Mouse (Mus musculus) embryonic facial prominence, embryonic 10.5 days (tissue): ENCODE measurements around the gene Tapbp. TPM values are rescaled to one million over a fixed set of nuclear protein-coding genes. Genes with fewer than 3 reads are reported as not detected.
A peak's percentile ranks its signal among the peaks of the same experiment; 100 is the strongest.
"Not testable (repeated sequence)": the region's sequence is repeated elsewhere in the genome, so short reads cannot be mapped to it uniquely, and the experiment has no call there.

Experiments used
- DNase-seq: peaks from one replicate; pipeline ENCODE4 v3.0.0-alpha.2; 2017; ENCODE audit warnings: low spot score
- H3K27ac ChIP-seq: fragments of 300-500 bp; sonication (generic); replicated peaks from 2 replicates; pipeline ENCODE4 v1.5.1; 2016; ENCODE audit warnings: mild to moderate bottlenecking
- H3K27me3 ChIP-seq: fragments of 300-500 bp; sonication (generic); replicated peaks from 2 replicates; pipeline ENCODE4 v1.6.1; 2016; ENCODE audit warnings: low read depth, mild to moderate bottlenecking; ENCODE audit not compliant: poor library complexity, severe bottlenecking
- H3K36me3 ChIP-seq: fragments of 300-500 bp; sonication (generic); replicated peaks from 2 replicates; pipeline ENCODE4 v1.6.1; 2016; ENCODE audit warnings: mild to moderate bottlenecking, moderate library complexity
- H3K4me1 ChIP-seq: fragments of 300-500 bp; sonication (generic); 2 replicates; pipeline ENCODE4 v1.6.1; 2016
- H3K4me3 ChIP-seq: fragments of 300-500 bp; sonication (generic); 2 replicates; pipeline ENCODE4 v1.5.1; 2016; ENCODE audit warnings: mild to moderate bottlenecking, moderate library complexity
- H3K9me3 ChIP-seq: fragments of 300-500 bp; sonication (generic); 2 replicates; pipeline ENCODE4 v1.6.1; 2016; ENCODE audit warnings: mild to moderate bottlenecking
- WGBS: fragments of 180-500 bp; shearing (Covaris S2); methylation state at CpG from one replicate; pipeline ENCODE4 v1.1.7; 2016; 5-methylcytosine and 5-hydroxymethylcytosine counted together
- polyA plus RNA-seq: library from polyadenylated mRNA; unstranded; fragments of >200 nt; fragmentation: Nextera tagmentation; extraction: Ambion mirVana; gene quantifications from 2 replicates; pipeline ENCODE4 v1.2.1, GENCODE M21; 2016

Gene Tapbp
- polyA plus RNA-seq, 1 experiment from 2014 or later = 11.8 TPM

DNA sequence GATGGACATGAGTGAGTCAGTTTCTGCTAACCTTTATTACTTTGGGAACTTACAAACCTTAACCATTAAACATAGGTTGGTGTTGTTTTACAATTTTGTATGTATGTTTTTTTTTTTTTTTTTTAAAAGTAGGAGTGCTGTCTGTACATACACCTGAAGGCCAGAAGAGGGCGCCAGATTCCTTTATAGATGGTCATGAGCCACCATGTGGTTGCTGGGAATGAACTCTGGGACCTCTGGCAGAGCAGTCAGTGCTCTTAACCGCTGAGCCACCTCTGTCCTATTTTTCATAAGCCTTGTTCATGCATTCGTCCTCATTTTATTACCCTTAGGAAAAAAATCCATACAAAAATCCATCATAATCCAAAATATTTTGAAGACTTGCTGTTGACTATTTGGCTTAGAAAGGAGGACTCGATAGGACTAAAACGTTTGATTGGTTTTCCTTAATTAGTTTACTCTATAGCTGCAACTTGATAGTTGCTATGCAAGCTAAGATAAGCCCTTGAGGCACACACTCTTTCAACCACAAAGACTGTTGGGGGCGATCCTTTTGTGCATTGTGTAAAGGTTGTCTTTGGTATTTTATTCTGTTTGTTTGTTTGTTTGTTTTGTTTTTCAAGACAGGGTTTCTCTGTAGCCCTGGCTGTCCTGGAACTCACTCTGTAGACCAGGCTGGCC, 18.4 kb upstream of the Tapbp start:
- no peaks in the 10 kb centered on the region for H3K4me1 ChIP-seq
- H3K9me3 ChIP-seq = no peaks in the 10 kb centered on the region
- DNase-seq = peak; percentile 52
- no peak overlapping the region for H3K4me3 ChIP-seq
- 40% methylated on average over 6 of the region's 6 CpGs for WGBS
- no peak overlapping the region for H3K27ac ChIP-seq
- 0 out of 2 replicates have a peak, but pooled peaks cover 4% of the 10 kb centered on the region for H3K27me3 ChIP-seq
- no peaks in the 10 kb centered on the region for H3K36me3 ChIP-seq

- H3K4me3 ChIP-seq = not testable (repeated sequence)
- 87% methylated on average over 4 of the region's 4 CpGs for WGBS
These were observed 17.5 kb upstream of the Tapbp start for GRCm38 (mm10) chr17:33898193-33898592.

DNA sequence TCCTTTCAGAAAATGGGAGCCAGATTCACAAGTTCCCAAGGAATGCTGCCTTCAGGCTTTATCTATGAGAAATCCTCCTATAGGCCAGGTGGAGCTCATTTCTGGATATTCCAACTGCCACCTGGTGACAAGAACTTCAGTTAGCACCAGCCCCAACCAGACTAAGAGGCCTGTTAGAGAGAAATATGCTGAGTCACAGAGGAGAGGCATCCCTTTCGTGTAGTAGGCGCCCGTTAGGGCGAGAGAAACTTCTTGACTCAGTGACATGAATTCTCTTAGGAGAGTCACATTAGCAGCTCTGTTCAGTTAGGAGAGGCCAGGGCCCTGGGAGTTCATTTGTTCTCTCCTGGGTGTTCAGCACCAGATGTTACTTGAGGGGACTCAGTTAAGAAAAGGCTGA, 16.1 kb upstream of the Tapbp start:
- H3K36me3 ChIP-seq = no peaks in the 10 kb centered on the region
- H3K4me1 ChIP-seq = peaks cover 7% of the 10 kb centered on the region
- WGBS = 80% methylated on average over 4 of the region's 4 CpGs
- no peak overlapping the region for H3K4me3 ChIP-seq
- no peak for DNase-seq
- H3K9me3 ChIP-seq = no peaks in the 10 kb centered on the region
- no peaks in the 10 kb centered on the region for H3K27me3 ChIP-seq
- no peak overlapping the region for H3K27ac ChIP-seq

More at GRCm38 (mm10) chr17:33898193-33898592, 17.5 kb upstream of the Tapbp start:
- not testable (repeated sequence) for H3K27ac ChIP-seq, H3K9me3 ChIP-seq, H3K36me3 ChIP-seq, DNase-seq, H3K4me1 ChIP-seq, H3K27me3 ChIP-seq

GRCm38 (mm10) chr17:33900281-33900988, 15.3 kb upstream of the Tapbp start:
- Histone ChIP-seq H3K36me3 (no peaks in the 10 kb centered on the region), H3K27me3 (no peaks in the 10 kb centered on the region), H3K4me3 (no peak overlapping the region), H3K9me3 (no peaks in the 10 kb centered on the region), H3K4me1 (peaks cover 11% of the 10 kb centered on the region), H3K27ac (no peak overlapping the region)
- 72% methylated on average over 7 of the region's 7 CpGs for WGBS
- DNase-seq = no peak

DNA sequence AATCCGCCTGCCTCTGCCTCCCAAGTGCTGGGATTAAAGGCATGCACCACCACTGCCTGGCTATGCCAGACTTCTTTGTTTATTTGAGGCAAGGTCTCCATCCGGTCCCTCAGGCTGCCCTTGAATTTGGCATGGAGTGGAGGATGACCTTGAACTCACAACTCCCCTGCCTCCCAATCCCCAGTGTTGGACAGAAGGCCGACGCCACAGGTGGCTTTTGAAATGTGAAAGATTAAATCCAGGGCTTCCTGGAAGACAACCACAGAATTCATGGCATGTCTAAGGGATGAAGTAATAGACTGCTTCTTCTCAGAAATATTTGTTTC, 14.7 kb upstream of the Tapbp start:
- Histone ChIP-seq H3K4me1 (peaks cover 11% of the 10 kb centered on the region), H3K4me3 (no peak overlapping the region), H3K36me3 (no peaks in the 10 kb centered on the region), H3K27me3 (no peaks in the 10 kb centered on the region), H3K9me3 (no peaks in the 10 kb centered on the region), H3K27ac (no peak overlapping the region)
- no peak for DNase-seq
- 88% methylated on average over 4 of the region's 4 CpGs for WGBS

- no peak for DNase-seq
- Histone ChIP-seq H3K9me3 (no peaks in the 10 kb centered on the region), H3K27me3 (no peaks in the 10 kb centered on the region), H3K4me3 (no peak overlapping the region), H3K36me3 (no peaks in the 10 kb centered on the region), H3K4me1 (peaks cover 11% of the 10 kb centered on the region), H3K27ac (no peak overlapping the region)
- WGBS = 62% methylated on average over 4 of the region's 4 CpGs
These were observed 14.0 kb upstream of the Tapbp start for GRCm38 (mm10) chr17:33901653-33902052.

DNA sequence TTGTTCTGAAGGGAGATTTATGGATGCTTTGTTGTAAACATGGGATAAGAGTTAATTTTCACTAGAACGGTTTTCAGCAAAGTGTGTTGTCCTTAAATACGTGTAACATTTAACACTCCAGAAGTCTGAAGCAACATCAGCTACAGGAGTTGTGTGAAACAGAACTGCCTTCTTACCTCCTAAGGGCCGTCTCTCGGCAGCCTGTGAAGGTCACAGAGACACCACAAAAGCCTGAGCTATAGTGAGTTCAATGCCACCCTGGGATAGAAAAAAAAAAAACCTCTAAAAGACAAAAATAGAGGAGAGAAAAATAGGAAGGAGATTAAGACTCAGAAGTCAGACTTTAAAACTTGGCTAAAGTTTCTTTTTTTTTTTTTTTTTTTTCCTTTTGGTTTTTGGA, 13.6 kb upstream of the Tapbp start:
- DNase-seq = no peak
- 84% methylated on average over 4 of the region's 4 CpGs for WGBS
- Histone ChIP-seq H3K27me3 (no peaks in the 10 kb centered on the region), H3K9me3 (no peaks in the 10 kb centered on the region), H3K4me1 (peaks cover 11% of the 10 kb centered on the region), H3K36me3 (no peaks in the 10 kb centered on the region), H3K27ac (no peak overlapping the region), H3K4me3 (no peak overlapping the region)

DNA sequence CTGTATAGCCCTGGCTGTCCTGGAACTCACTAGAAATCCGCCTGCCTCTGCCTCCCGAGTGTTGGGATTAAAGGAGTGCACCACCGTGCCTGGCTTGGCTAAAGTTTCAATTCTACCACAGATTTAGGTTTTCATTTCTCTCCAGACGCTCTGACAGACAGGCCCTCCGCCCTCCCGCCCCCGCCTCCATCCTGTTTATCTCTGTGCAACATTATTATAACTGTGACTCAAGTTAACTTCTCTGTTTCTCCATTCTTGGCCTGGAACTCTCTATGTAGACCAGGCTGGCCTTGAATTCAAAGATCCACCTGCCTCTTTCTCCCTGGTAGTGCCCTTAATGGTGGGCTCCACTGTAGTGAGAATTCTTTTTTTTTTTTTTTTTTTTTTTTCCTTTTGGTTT, 13.2 kb upstream of the Tapbp start:
- H3K4me3 ChIP-seq = no peak overlapping the region
- no peaks in the 10 kb centered on the region for H3K27me3 ChIP-seq
- peaks cover 11% of the 10 kb centered on the region for H3K4me1 ChIP-seq
- H3K36me3 ChIP-seq = no peaks in the 10 kb centered on the region
- no peaks in the 10 kb centered on the region for H3K9me3 ChIP-seq
- DNase-seq = no peak
- 87% methylated on average over 7 of the region's 7 CpGs for WGBS
- no peak overlapping the region for H3K27ac ChIP-seq

- not testable (repeated sequence) for H3K27me3 ChIP-seq, H3K27ac ChIP-seq, H3K9me3 ChIP-seq, H3K36me3 ChIP-seq, DNase-seq, H3K4me3 ChIP-seq
- WGBS = 63% methylated on average over 6 of the region's 6 CpGs
- H3K4me1 ChIP-seq = peaks cover 26% of the 10 kb centered on the region
These were observed 11.6 kb upstream of the Tapbp start for GRCm38 (mm10) chr17:33903911-33904651.

GRCm38 (mm10) chr17:33904835-33905234, 10.9 kb upstream of the Tapbp start, which contains the start of gene Platr17:
TSS of gene Platr17 (plus strand) at chr17:33905135.
- not testable (repeated sequence) for H3K36me3 ChIP-seq, H3K4me3 ChIP-seq, H3K9me3 ChIP-seq, H3K27me3 ChIP-seq, H3K27ac ChIP-seq
- 19% methylated on average over 4 of the region's 4 CpGs for WGBS
- DNase-seq = peak; percentile 21
- H3K4me1 ChIP-seq = peaks cover 27% of the 10 kb centered on the region

GRCm38 (mm10) chr17:33908331-33909076, 7.2 kb upstream of the Tapbp start:
- Histone ChIP-seq H3K4me3 (peak overlapping the region; percentile 95), H3K27ac (peak overlapping the region; percentile 93), H3K4me1 (peaks cover 47% of the 10 kb centered on the region), H3K27me3 (no peaks in the 10 kb centered on the region), H3K9me3 (no peaks in the 10 kb centered on the region), H3K36me3 (peaks cover 33% of the 10 kb centered on the region)
- DNase-seq = peak; percentile 59
- under 1% methylated on average over 44 of the region's 44 CpGs for WGBS

DNA sequence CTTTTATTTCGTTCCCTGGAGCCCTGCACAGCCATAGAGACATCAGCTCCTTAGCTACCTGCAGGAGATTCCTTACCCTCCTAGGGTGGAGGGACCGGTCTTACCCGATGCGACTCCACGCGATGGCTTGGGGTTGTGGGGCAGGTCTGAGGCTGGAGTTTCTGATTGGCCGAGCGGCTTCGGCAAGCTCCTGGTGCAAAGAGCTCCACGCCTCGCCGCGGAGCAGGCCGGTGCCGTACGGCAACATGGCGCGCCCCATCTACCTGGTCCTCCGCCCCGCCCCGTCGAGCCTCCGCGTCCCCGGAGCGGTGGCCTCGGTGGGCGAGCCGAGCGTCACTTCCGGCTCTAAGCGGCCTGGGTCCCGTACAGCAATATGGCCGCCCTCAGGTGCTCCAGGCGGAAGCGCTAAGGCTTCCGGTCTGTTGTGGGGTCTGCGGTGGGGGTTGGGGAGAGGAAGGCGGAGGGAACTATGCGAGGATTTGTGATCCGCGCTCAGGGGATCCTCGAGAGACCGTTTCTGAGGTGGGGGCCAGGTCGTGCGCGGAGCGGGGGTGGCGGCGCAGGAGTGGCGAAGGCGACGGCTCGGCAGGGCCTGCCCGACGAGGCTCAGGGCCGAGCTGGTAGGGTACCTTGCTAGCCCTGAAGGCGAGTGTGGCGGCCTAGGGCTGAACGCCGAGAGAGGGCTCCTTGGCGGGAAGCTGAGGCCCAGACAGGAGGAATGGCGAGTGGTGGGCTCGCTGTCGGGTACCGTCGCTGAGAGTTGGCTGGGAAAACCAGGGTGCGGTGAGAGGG, 6.4 kb upstream of the Tapbp start, which contains the start of gene Daxx:
TSS of gene Daxx (plus strand) at position 338 of the 792 bp plus-strand sequence.
- DNase-seq = peak; percentile 100
- peaks cover 40% of the 10 kb centered on the region for H3K36me3 ChIP-seq
- H3K4me3 ChIP-seq = peak within 1 kb of the TSS; percentile 95
- WGBS = under 1% methylated on average over 68 of the region's 68 CpGs
- H3K27me3 ChIP-seq = no peaks in the 10 kb centered on the region
- peaks cover 49% of the 10 kb centered on the region for H3K4me1 ChIP-seq
- H3K9me3 ChIP-seq = no peaks in the 10 kb centered on the region
- peak within 1 kb of the TSS; percentile 93 for H3K27ac ChIP-seq
